Mouse (Mus musculus) telencephalon, adult 2 months (tissue): ENCODE results near the gene Gas2l1.

Source experiments
- DNase-seq: peaks from one replicate; pipeline ENCODE4 v3.0.0-alpha.2; 2011; ENCODE audit warnings: low read depth, low spot score

Gas2l1 gene

DNA sequence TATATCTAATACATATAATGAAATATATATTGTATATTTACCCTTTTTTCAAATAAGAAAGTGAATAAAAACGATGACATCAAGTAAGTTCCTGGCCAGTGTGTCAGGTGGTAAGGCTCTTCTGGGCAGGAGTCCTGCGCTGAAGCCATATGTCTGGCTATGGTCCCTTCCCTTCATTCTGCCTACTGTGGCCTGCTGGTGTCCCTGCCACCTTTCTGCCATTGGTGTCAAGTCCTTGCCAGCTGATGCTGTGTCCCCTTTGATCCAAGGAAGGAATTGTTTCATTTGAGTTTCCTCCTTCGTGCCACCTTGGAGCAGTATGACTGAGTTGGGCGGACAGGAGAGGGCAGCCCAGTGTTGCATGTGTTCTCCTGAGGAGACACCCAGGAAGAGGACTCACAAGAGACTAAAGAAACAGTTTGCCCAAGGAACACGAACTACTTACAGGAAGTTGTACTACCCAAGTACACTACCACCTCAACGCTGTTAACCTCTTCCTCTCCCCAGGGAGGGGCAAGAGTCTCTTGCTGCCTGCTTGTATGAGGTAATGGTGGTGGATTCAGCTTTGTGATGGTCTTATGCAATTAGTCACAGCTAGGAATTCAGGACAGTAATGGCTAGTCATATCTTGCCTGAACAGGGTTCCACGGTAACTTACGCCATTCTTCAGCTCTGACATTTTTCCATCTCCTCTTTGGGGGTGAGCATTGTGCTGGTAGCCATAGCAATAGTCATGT lies 22.3 kb downstream of the Gas2l1 start:
- DNase-seq: no peak

DNA sequence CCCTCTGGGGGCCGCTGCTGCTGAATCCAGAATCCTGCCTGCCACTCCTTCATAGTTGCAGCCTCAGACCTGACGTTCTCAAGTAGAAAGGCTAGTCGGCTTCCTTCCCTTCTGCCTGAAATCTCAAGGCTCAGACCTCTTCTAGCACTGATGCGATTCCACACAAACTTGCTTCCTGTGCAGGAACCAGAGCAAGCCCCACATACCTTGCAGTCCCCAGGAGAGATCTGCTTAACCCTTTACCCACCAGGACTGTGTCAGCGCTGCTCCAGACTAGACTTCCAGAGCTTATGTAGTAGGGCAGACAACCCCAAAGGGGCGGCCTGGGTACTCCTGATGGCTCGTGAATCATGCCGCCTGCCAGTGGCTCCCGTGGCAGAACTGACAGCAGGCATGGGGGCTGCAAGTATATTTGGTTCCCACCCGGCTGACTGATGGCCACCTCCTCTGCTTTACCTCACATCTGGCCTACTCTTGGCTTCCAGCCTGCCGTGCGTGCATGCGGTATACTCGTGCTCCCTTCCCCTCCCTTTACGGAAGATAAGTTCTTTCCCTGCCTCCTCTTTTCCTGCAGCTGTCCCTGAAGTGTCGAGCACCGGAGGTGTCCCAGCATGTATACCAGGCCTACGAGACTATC lies 23.9 kb downstream of the Gas2l1 start:
- DNase-seq: peak; percentile 72

DNA sequence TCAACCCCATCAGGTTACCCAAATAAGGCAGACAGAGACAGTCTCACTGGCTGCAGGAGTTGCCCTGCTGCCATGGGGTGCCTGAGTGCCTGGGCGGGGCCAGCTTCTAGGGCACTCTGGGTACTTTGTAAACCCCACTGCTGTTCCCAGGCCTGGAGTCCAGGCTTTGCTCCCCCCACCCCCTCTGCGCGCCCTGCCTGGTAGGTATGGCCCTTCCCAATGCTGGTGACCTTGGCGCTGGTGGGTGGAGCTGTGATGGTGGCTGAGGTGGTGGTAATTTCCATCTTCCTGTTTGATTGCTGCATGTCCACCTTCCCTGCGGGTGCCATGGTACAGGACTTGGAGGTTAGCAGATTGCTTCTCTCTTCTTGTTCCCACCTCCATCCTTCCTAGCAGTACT lies 24.5 kb downstream of the Gas2l1 start:
- no peak for DNase-seq

DNA sequence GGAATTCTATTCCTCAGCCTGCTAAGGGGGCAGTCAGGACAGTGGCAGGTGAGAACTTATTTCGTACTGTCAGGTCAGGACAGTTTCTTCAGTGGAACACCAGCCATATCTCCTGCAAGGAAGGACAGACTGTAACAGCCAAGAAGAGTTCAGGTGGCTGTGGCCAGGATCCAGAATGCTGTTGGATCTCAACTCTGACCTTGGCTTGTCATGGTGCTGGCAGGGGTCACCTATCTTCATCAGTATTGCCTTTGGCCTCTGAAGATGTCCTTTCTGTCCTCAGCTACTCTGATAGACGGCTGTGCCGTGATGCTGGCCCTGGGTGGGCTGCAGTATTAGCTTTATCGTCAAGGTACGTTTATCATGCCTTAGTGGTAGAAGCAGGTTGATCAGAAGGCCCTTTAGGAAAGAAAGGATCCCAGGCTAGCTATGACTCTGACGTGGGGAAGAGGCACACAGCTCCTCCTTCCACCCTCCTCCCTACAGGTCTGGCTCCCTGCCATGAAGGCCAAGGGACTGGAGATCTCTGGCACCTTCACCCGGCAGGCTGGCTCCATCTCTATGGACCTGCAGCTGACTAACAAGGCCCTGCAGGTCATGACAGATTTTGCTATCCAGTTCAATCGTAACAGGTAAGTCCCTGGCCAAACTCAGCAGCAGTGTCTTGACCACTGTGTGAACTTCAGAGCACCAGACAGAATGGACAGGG lies 27.8 kb downstream of the Gas2l1 start:
- no peak for DNase-seq

DNA sequence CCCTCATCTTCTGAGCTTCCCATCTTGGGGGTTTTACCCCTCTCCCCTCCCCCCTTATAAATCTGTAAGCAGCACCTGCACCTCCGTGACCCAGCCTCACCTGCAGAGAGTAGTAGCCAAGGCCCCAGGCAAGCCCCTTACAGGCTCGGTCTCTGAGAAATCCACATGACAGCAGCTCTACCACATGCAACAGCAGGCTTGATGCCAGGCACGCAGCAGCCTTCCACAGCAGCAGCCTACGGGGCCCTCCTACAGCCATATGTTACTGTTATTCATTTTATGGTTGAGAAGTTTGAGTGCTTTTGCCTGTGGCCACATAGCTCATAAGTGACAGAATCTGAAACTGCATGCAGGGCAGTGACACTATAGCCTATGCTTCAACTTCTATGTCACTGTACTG lies 29.7 kb downstream of the Gas2l1 start:
- peak; percentile 89 for DNase-seq

DNA sequence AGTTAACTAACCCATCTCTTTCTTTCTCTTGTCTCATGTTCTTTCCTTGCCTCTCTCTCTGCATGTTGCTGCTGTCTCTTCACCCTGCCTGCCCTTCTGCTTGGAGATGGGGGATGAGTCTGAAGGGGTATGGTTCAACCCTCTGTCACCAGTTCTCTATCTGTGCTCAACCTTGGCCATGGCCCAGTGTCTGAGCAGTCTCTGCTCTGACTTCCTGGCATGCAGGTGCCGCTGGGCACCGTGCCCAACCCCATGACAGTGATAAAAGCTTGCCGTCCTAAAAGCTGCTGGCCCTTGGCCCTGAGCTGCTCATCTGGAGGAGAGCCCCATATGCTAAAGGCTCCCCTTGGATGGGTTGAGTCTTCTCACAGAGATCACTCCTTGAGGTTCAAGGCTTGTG lies 32.0 kb downstream of the Gas2l1 start:
- no peak for DNase-seq

DNA sequence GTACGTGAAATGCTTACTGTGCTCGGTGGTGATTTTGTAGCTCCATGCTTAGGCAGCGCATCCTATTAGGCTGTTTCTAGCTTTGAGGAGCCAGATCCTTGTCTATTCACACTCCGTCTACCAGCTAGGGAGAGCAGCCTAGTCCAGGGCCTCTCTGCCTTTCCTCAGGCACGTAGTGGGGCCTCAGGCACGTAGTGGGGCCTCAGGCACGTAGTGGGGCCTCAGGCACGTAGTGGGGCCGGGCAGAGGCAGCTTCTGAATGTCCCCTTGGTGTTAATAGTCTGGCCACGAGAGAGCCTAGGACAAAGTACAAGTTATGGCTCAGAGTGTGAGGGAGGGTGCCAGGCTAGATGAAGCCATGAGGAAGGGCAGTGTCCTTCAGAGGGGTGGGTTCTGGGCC lies 32.4 kb downstream of the Gas2l1 start:
- no peak for DNase-seq

DNA sequence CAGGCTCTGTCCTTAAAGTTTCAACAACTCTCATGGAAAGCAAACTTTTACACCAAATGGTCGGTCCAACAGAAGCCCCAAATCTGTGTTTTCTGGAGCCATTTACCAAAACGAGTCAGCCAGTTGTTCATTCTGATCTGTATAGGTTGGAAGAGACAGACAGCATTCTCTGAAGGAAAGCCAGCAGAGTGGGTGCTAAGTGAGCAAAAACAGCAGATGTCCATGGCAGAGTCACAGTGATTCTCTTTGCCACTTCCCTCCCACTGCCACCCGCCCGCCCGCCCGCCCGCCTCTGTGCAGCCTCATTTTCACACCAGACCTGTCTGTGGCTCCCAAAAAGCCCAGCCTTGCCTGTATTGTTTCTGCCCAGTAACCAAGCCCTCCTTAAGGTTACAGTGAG lies 36.9 kb downstream of the Gas2l1 start:
- DNase-seq: peak; percentile 89

DNA sequence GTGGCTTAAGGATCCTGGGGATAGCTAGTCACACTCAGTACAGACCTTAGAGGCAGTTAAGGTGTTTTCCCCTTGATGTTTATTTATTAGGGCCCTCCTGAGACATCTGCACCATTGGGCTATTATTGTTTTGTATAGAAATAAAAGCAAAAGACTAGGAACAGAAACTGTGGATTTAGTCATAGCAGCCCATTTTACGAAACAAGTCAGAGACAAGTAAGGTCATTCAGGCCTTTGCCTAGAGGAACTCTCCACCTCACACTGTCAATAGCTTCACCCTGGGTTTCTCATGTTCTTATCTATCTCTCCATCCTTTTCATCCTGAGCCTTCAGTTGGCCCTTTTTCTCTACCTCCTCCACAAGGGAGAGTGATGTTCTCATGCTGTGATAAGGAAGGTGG lies 40.0 kb downstream of the Gas2l1 start:
- no peak for DNase-seq

DNA sequence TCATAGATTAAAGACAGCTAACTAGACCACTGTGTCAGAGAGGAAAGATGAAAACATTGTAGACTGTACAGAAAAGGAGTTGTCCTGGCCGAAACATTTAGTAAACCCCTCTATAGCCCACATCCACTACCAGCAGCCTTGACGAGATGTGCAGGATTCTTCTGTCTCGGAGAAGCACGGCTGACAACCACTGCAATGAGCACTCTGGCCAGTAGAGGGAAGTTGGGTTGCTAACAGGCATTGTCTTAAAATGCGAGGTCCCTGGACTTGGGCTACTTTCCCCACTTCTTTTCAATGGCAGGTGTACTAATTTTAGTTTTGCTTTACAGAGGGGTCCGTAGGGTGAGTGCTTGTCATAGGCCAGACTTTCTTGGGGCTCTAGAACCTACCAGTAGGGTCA lies 47.6 kb downstream of the Gas2l1 start:
- DNase-seq: no peak

DNA sequence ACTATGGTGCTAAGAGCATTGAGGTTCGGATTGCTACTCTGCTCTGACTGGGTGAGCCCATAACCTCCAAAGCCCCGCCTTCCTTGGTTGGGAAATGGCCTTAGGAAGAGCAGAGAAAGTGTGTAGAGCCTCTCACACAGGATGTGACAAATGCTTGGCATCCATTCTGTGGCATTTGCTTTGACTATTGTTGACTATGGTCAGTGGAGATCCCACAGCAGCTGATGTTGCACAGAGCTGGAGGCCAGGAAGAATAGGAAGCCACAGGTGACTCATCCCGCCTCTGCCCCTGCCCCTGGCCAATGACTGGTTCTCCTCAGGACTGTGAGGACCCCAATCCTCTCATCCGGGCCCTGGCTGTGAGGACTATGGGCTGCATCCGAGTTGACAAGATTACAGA lies 48.8 kb downstream of the Gas2l1 start:
- DNase-seq: no peak

DNA sequence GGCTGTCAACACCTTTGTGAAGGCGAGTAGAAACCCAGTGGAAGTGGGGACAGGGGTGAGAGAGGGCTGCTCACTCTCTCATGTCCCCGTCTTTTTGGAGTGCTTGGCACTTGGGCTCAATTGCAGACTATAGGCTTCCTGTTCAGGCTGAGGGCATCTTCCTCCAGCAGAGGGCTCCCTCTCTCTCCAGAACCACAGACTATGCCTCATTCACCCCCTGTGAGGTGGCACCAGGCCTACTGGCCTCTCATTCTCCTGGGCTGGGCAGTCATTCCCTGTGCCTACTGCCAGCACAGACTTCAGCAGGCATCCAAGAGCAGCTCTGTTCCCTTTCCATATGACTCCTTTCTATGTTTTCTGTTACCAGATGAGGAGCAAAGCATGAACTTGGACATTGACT lies 49.4 kb downstream of the Gas2l1 start:
- DNase-seq: no peak

DNA sequence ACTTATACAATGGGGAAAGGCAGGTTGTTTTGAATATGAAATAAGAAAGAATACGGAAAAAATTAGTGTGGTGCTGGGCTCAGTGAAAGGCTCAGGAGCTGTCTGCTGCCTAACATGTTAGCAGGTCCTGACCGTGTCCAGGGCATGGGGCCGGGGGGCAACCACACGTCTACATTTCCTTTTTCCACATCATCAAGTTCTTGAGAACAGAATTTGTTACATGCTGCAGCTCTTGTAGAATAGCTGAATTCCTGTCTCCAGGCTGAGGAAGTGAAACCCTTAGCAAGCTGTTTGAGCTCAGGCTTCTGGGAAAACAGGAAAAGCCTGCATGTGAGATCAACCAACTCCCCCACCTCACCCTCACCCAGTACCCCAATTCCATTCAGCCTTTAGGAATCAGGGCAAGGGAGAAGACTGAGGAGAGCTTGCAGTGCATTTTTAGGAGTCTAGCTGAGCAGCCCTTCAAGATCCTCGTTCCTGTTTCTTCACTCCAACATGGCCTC lies 52.9 kb downstream of the Gas2l1 start:
- no peak for DNase-seq

DNA sequence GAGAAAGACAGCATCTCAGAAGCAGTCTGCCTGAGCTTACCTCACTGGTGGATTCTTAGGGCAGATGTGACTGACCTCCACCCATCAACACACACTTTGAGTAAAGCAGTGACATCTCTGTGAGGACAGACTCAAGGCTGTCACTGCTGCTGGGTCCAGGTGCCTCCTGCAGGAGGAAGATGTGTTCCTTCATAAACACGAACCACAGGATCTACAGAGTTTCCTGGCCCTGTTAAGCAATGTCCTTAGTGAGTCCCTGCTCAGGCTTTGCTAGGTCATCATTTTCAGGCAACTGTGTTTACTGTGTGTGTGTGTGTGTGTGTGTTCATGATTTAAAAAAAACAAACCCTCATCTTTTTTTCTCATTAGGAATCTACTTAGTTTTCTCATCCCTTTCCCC lies 53.6 kb downstream of the Gas2l1 start:
- DNase-seq: no peak

DNA sequence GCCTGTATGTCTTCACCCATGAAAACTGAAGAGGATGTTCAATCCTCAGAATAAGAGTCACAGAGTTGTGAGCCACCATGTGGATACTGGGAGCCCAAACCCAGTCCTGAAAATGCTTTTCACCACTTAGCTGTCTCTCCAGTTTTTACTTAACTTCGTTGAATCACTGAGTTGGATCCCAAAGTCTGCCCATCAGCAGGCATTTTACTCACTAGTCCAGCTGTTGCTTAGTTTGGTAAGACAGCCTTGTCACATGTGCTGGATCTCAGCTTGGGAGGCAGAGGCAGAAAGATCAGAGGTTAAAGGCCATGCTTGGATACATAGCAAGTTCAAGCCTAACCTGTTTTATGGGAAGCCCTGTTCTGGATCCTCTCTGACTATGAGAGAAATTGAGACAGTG lies 54.9 kb downstream of the Gas2l1 start:
- DNase-seq: no peak

DNA sequence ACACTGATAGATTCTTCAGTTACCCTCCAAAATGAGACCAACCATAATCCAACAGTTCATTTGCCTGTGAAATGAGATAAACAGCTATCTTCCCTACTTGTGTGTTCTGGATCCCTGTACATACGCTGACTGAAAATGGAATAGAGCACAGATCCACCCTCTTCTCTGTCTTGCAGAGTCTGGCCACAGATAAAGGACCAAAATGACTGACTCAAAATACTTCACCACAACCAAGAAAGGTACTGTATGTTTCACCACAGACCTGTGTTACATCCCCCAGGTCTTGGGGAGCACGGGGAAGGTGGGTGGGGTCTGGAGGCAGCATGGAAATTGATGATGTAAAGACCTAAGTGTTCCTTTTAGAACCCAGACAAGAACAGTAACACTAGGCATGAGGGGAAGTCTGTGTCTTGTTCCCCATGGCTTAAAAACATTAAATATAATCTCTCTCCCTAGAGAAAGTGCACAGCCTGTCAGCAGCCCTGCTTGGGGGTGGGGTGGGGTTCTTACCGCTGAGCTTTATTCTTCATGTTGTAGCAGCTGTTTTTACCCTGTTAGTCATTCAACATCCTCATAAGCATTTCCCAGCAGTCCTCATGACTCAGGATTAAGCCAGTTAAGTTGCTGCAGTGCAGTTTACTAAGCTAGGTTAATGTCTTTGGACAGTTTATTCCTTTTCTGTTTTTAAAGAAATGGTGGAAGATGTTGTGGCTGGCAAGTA lies 55.6 kb downstream of the Gas2l1 start:
- DNase-seq: no peak

DNA sequence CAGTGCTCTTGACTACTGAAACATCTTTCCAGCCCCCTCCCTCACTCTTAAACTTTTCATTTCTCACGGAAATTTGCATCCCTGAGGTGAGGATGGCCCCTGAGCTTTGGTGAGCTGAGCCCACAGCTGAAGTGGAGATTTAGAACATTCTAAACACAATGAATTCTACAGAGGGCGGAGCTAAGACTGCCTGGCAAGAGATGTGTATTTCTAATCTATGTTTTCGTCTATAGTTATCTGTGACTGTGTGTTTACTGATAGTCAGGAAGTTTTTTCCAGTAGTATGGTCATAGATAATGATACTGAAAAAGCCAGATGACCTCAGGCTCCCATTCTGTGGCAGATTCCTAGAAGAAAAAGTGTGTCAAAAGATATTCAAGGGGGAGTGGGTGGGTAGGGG lies 56.3 kb downstream of the Gas2l1 start:
- DNase-seq: no peak

DNA sequence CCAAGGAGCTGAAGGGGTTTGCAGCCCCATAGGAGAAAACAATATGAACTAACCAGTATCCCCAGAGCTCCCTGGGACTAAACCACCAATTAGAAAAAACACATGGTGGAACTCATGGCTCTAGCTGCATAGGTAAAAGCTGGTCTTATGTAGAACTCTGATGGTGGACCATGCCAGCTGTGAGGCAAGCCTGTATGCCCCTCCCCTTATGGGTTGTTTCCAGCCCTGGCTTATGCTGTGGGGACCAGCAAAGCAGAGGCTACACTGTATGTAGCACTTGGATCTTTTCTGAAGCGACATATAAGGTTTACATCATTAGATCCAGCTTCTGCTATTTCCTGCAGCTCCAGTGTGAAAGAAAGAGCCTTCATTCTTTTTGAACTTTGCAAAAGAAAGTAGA lies 57.9 kb downstream of the Gas2l1 start:
- DNase-seq: no peak

DNA sequence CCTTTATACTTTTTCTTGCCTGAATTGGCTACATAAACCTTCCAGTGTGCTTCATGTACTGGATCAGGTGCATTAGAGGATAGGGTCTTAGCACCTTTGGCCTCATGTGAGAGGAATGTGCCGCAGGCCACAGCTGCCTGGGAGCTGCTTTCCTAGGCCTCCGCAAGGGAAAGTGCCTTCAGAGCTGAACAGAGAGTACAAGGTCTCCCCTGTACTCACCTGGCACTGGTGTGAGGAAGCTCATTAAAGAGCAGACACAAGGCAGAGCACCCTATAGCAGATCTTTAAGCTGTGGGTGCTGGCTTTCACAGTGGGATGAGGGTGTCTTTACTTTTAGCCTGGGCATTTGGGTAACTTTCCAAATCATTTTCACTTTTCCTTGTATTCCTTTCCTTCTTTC lies 59.6 kb downstream of the Gas2l1 start:
- no peak for DNase-seq
